Mouse (Mus musculus): Measurements from ENCODE around the gene Adgrf1. TPM values are rescaled to one million over a fixed set of nuclear protein-coding genes. Genes with fewer than 3 reads are reported as not detected.

Adgrf1 gene
- total and polyA plus RNA-seq, 3 experiments: 0.05 TPM; not detected in 2

DNA sequence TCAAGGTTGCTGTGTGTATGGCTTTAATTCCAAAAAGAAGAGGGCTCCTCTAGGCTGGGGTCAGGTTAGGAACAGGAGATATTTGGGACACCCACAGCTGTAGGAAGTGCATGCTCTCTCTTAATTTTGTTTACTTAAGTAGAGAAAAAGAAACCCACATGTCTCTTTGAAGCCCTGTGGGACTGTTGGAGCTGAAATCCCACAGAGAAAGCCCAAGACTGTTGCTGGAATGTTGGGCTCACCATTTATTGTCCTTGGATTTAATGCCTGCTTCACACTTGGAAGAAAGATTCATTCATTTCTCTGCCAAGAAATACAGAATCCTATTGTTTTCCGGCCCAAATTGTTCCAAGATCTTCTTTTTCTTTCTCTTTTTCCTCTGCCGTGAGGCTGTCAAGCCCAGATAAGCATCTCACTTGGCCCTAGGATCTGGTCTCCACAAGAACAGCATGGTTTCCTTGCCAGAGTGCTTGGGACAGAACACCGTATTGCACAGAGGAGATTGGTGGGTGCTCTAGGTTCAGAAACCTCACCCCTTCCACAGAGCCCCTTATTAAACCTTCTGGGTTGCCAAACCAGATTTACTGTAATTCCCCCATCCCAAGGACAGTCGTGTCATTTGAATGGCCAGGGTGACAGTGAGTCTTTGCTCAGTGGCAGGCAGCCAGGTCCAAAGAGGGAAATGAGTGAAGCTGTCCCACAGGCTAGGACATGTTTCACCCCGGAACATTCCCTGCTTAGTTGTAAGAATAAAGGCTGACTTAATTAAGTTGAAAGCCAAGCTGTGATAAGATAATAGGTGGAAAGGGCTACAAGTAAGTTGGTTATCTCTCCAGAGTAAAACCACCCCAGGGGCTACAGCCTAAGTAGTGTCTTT is 18.6 kb upstream of the Adgrf1 start:
- TF ChIP-seq GATA1 (IDR thresholded peaks at IDR 0.05; ENCODE audit: borderline replicate concordance, low read length) (no peak), TAL1 (conservative IDR thresholded peaks at IDR 0.05; ENCODE audit: low read depth, low read length) (no peak), CTCF (IDR thresholded peaks at IDR 0.05; ENCODE audit: low read depth, low read length) (no peak), GATA2 (IDR thresholded peaks at IDR 0.05; ENCODE audit: borderline replicate concordance, low read depth, low read length) (no peak)
- Histone ChIP-seq H3K9me3 (replicated peaks) (peaks cover 62% of the 10 kb centered on the region), H3K36me3 (replicated peaks) (no peaks in the 10 kb centered on the region), H3K27me3 (ENCODE audit: insufficient read depth, low read length) (no peaks in the 10 kb centered on the region), H3K4me1 (ENCODE audit: insufficient read depth, low read depth, low read length) (no peaks in the 10 kb centered on the region), H3K4me3 (ENCODE audit: low read depth, low read length) (no peak overlapping the region)
- DNase-seq (ENCODE audit: low spot score) (no peak), ATAC-seq (ENCODE audit: extremely low read depth, insufficient number of reproducible peaks, low FRiP score, poor library complexity, severe bottlenecking) (no peak)

DNA sequence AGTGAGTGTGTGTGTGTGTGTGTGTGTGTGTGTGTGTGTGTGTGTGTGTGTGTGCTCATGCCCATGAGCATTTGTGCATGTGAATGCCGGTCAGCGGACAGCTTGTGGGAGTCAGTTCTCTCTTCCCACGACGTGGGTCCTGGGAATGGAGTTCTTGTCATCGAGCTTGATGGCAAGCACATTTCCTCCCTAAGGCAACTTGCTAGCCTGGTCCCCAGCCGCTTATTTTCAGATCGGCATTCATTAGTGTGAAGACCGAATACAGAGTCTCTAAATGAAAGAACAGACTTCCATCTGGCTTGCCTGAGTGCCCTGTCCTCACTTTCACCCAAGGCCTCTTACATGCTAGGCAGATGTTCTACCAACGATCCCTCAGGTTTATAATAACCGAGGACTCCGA is 17.3 kb upstream of the Adgrf1 start:
- DNase-seq (ENCODE audit: low spot score) (no peak), ATAC-seq (ENCODE audit: extremely low read depth, insufficient number of reproducible peaks, low FRiP score, poor library complexity, severe bottlenecking) (no peak)
- H3K4me3 ChIP-seq (ENCODE audit: low read depth, low read length): no peak overlapping the region
- TF ChIP-seq TAL1 (conservative IDR thresholded peaks at IDR 0.05; ENCODE audit: low read depth, low read length) (no peak), GATA1 (IDR thresholded peaks at IDR 0.05; ENCODE audit: borderline replicate concordance, low read length) (no peak), POLR2AphosphoS5 (IDR thresholded peaks at IDR 0.05; ENCODE audit: insufficient replicate concordance, low read depth, low read length) (no peak), GATA2 (IDR thresholded peaks at IDR 0.05; ENCODE audit: borderline replicate concordance, low read depth, low read length) (no peak)
- H3K4me1 ChIP-seq (ENCODE audit: insufficient read depth, low read depth, low read length): no peaks in the 10 kb centered on the region
- H3K9me3 ChIP-seq (replicated peaks): peaks cover 66% of the 10 kb centered on the region
- H3K36me3 ChIP-seq (replicated peaks): no peaks in the 10 kb centered on the region
- H3K27me3 ChIP-seq (ENCODE audit: insufficient read depth, low read length): no peaks in the 10 kb centered on the region

DNA sequence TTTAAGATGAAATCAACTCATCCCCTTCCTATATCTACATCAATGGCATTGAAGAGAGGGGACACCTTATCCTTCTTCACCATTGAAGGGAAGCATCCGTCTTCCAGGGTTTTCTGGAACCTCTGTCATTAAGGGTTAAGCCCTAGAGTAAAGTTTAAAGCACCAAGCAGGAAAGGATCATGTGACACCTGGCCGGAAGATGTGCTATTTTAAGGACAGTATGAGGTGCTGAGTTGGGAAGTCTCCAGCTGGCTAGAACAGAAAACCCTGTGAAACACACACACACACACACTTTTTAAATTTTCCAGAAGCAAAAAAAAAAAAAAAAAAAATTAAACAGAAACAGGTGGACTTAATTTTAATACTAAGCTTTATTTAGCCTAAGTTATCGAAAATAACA is 15.9 kb upstream of the Adgrf1 start:
- Histone ChIP-seq H3K36me3 (replicated peaks) (no peaks in the 10 kb centered on the region), H3K9me3 (replicated peaks) (peaks cover 60% of the 10 kb centered on the region), H3K4me3 (ENCODE audit: low read depth, low read length) (no peak overlapping the region), H3K4me1 (ENCODE audit: insufficient read depth, low read depth, low read length) (no peaks in the 10 kb centered on the region), H3K27me3 (ENCODE audit: insufficient read depth, low read length) (no peaks in the 10 kb centered on the region)
- TF ChIP-seq CTCF (IDR thresholded peaks at IDR 0.05; ENCODE audit: low read depth, low read length) (no peak), POLR2AphosphoS5 (IDR thresholded peaks at IDR 0.05; ENCODE audit: insufficient replicate concordance, low read depth, low read length) (no peak), TAL1 (conservative IDR thresholded peaks at IDR 0.05; ENCODE audit: low read depth, low read length) (no peak), GATA2 (IDR thresholded peaks at IDR 0.05; ENCODE audit: borderline replicate concordance, low read depth, low read length) (no peak), GATA1 (IDR thresholded peaks at IDR 0.05; ENCODE audit: borderline replicate concordance, low read length) (no peak)
- no peak for ATAC-seq (ENCODE audit: extremely low read depth, insufficient number of reproducible peaks, low FRiP score, poor library complexity, severe bottlenecking)
- DNase-seq (ENCODE audit: low spot score): no peak

DNA sequence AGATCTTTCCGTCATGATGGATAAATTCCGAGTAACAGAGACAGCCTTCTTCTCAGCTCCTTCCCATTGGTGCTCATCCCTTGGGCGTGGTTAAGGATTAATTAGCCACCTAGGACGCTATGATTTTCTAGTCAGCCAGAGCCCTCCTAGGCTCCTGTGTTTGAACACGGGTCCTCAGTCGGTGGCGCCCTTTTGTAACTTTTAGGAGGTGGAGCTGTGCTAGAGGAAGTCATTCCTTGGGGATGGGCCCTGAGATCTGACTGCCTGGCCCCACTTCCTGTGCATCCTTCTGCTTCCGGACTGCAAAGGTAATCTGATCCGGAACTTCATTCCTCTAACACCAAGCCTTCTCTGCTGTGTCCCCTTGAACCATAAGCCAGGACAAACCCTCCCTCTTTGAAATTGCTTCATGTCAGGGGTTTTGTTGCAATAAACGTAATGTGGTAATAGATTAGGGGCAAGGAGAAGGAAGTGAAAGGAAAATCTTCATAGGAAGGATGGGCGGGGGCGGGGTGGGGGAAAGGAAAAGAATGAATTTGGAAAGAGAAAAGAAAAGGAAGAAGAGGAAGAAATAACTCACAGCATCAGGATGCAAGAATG is 13.5 kb upstream of the Adgrf1 start:
- Histone ChIP-seq H3K27me3 (ENCODE audit: insufficient read depth, low read length) (no peaks in the 10 kb centered on the region), H3K9me3 (replicated peaks) (peaks cover 53% of the 10 kb centered on the region), H3K4me1 (ENCODE audit: insufficient read depth, low read depth, low read length) (no peaks in the 10 kb centered on the region), H3K4me3 (ENCODE audit: low read depth, low read length) (no peak overlapping the region), H3K36me3 (replicated peaks) (no peaks in the 10 kb centered on the region)
- DNase-seq (ENCODE audit: low spot score) (no peak), ATAC-seq (ENCODE audit: extremely low read depth, insufficient number of reproducible peaks, low FRiP score, poor library complexity, severe bottlenecking) (no peak)
- TF ChIP-seq GATA1 (IDR thresholded peaks at IDR 0.05; ENCODE audit: borderline replicate concordance, low read length): no peak
- no peak for TF ChIP-seq GATA2 (IDR thresholded peaks at IDR 0.05; ENCODE audit: borderline replicate concordance, low read depth, low read length)
- no peak for TF ChIP-seq TAL1 (conservative IDR thresholded peaks at IDR 0.05; ENCODE audit: low read depth, low read length)
- TF ChIP-seq CTCF (IDR thresholded peaks at IDR 0.05; ENCODE audit: low read depth, low read length): no peak
- TF ChIP-seq POLR2AphosphoS5 (IDR thresholded peaks at IDR 0.05; ENCODE audit: insufficient replicate concordance, low read depth, low read length): no peak

DNA sequence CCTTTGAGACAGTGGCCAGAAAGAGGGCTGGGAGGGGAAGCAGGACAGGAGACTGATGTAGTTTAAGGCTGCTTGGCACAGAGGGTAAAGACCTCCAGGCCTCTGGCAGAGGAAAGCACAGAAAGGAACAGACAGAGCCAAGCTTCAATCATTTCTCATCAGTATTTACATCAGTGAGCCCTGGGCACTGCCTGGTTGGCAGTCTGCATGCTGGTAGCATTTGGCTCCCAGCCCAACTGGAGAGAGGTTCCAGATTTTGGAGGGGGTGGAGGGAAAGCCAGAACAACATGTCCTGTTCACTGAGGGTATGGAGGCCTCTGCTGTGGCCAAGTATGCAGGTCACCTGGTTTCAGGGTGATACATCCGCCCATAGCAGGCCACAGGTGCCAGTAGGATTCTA is 12.4 kb upstream of the Adgrf1 start:
- no peak for DNase-seq (ENCODE audit: low spot score)
- no peak for ATAC-seq (ENCODE audit: extremely low read depth, insufficient number of reproducible peaks, low FRiP score, poor library complexity, severe bottlenecking)
- H3K27me3 ChIP-seq (ENCODE audit: insufficient read depth, low read length): no peaks in the 10 kb centered on the region
- no peak overlapping the region for H3K4me3 ChIP-seq (ENCODE audit: low read depth, low read length)
- no peaks in the 10 kb centered on the region for H3K36me3 ChIP-seq (replicated peaks)
- TF ChIP-seq GATA1 (IDR thresholded peaks at IDR 0.05; ENCODE audit: borderline replicate concordance, low read length): no peak
- H3K4me1 ChIP-seq (ENCODE audit: insufficient read depth, low read depth, low read length): no peaks in the 10 kb centered on the region
- peaks cover 54% of the 10 kb centered on the region for H3K9me3 ChIP-seq (replicated peaks)

DNA sequence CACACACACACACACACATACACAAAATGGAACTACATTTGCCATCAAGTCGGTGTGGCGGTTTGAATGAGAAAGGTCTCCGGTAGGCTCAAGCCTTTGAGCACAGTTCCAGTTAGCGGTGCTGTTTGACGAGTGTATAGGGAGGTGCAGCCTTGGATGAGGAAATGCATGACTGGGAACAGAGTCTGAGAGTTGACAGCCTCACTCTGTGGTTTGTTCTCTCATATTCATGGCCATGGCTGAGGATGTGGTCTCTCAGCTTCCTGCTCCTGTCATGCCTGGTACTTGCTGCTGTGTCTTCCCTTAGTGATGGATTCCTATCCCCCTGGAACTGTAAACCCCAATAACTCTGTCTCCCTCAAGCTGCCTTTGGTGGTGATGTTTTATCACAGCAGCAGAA is 8.2 kb upstream of the Adgrf1 start:
- Histone ChIP-seq H3K9me3 (replicated peaks) (peaks cover 55% of the 10 kb centered on the region), H3K4me1 (ENCODE audit: insufficient read depth, low read depth, low read length) (no peaks in the 10 kb centered on the region), H3K36me3 (replicated peaks) (no peaks in the 10 kb centered on the region), H3K4me3 (ENCODE audit: low read depth, low read length) (no peak overlapping the region), H3K27me3 (ENCODE audit: insufficient read depth, low read length) (no peaks in the 10 kb centered on the region)
- ATAC-seq (ENCODE audit: extremely low read depth, insufficient number of reproducible peaks, low FRiP score, poor library complexity, severe bottlenecking) (no peak), DNase-seq (ENCODE audit: low spot score) (no peak)
- no peak for TF ChIP-seq CTCF (IDR thresholded peaks at IDR 0.05; ENCODE audit: low read depth, low read length)
- no peak for TF ChIP-seq GATA2 (IDR thresholded peaks at IDR 0.05; ENCODE audit: borderline replicate concordance, low read depth, low read length)
- TF ChIP-seq POLR2AphosphoS5 (IDR thresholded peaks at IDR 0.05; ENCODE audit: insufficient replicate concordance, low read depth, low read length): no peak
